Mouse (Mus musculus) ES-CJ7 (cell line): ENCODE measurements around the gene Neurod2.

Experiments used
- DNase-seq: peaks from one replicate; pipeline ENCODE4 v3.0.0; 2011; ENCODE audit warnings: low read depth, low spot score

Gene Neurod2

DNA sequence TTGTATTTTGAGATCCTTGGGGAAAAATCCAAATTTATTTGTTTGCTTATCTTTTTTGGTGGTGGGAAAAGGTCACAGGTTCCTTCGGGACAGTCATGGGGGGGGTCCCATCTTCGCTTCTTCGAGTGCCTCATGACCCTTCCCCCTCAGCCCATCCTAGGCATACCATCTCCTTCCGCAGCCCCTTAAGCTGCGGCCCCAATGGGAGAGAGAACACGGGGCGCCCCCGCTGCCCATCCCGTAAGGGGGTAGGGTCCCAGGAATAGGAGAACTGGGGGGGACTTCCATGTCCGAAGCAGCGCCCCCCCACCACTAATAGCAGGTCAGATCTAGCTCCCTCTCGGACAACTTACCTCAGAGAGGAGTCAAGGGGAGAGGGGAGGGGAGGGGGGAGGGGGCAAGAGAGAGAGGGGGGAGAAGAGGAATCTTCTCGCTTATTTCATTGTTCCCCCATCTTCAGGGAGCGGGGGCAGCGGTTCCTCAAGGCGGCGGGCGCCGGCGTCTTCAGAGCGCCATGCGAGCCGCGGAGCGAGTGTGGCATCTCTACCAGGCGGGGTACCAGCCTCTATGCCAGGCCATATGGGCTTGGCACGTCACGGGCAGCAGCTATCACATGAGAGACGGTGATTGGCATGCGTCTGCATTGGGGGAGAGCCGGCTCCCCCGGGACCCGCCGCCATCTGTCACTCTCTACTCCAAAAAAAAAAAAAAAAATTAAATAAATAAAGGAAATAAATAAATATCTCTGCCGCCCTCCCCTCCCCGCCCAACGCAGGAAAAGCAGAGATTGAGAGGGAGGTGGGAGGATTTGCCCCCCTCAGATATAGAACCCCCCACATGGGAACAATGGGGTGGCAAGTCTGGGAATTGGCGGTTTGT lies at the start of gene Neurod2:
TSS of gene Neurod2 (minus strand) at position 568 of the 879 bp plus-strand sequence.
- no peak for DNase-seq

DNA sequence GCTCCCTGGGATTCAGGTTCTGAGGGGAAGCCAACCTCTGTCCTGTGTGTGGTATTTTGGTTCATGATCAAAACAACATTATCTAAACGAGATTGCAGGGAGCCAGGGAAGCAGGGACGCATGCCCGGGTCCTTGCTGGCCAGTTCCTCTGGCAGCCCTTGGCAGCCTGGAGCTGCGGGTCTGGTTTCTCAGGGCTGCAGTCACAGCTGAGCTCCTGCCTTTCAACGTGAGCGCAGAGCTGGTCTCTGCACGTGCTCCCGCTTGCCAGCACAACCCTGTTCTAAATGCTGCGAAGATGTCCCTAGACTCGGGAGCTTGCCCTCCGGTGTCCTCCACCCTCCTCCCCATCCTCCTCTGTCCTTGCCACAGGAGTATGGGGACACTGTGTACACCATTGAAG lies 48.3 kb upstream of the Neurod2 start:
- DNase-seq = no peak

DNA sequence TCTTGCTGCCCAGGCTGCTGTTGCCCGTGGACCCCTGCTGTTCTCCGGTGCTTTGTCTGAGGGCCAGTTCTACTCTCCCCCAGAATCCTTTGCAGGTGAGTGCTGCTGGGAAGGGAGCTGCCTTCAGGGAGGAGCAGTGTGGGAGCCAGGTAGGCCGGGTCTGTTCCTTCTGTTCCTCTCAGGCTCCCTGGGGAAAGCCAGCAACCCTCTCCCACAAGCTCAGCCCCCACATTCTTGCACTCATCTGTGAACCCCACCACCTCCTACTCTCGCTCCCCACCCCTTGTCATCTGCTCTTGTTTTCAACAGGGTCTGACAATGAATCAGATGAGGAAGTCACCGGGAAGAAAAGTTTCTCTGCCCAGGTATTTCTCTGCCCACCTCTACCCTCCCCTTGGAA lies 47.3 kb upstream of the Neurod2 start:
- no peak for DNase-seq

DNA sequence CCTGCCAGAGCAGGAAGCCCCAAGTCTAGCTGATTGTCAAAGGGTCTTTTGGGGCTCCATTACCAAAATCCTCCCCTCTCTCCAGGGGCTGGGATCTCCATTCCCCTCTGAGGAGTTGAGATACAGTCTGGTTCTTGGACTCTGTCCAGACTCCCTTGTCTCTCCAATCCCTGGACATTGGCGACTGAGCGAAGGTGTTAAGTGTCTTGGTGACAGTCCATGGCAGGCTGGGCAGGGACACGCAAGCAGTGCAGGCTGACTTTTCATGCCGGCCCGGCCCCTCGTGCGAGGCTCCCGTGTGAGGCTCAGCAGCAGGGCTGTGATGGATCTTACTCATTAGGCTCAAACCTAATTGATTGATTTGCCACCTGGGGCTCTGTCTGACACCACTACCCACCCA lies 44.8 kb upstream of the Neurod2 start:
- DNase-seq = no peak

DNA sequence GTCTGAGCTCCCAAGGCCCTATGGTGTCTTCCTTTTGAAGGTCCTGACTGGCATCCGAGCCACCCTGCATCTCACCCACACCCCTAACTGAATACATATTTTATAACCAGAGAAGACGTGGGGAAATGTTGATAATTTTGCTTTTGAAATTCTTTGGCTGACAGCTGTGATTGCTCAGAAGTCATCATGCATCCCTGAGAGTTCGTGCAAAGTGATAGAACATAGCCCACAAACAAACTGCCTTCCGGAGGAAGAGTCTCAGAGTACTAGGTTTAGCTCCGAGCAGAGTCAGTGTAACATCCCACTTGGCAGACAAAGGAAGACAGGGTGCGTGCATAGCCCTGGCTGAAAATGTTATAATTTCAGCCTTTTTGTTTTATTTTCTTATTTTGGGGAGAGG lies 43.8 kb upstream of the Neurod2 start:
- no peak for DNase-seq

DNA sequence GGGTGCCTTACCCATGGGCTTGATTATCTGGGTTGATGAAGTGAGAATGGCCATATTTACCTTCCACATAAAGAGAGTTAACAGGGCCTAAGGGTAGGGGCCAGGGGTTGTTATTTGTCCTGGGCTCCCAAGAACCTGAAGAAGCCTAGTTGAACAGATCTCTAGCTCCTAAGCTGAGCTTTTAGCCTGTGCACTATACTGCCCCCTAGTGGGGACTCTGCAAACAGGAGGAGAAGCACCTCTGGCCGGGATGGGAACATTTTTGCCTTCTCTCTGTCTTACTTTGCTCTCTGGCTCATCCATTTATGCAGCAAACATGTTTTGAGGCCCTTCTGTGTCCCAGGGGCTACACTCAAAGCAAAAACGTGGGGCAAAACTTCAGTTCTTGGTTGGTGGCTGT lies 43.0 kb upstream of the Neurod2 start:
- DNase-seq = peak; percentile 77

DNA sequence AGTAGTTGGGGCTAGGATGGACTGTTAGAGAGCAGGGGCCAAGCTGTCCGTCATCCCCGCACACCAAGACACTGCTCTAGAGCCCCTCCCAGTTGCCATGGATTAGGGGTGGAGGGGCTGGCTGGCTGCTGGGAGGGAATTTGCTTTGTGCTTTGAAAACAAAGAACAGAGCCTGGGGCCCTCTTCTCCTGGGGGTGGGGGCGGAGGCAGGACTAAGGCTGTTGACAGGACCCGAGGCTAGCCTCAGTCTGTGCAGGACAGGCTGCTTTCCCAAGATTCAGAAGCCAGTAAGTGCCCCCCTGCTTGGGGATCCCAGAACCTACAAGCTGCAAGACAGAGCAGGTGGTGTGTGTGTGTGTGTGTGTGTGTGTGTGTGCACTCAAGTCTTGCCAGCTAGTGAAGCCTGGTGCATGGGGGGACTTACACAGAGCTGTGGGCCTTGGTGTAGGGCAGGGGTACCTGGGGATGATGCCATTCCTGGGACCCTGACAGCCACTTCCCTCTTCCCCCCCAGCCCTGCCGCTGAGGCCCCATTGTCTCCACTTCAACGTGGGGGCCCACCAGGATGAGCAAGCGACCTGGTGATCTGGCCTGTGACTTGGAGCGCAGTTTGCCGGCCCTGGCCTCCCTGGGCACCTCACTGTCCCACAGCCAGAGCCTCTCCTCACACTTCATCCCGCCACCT lies 42.2 kb upstream of the Neurod2 start:
- DNase-seq = peak; percentile 63

DNA sequence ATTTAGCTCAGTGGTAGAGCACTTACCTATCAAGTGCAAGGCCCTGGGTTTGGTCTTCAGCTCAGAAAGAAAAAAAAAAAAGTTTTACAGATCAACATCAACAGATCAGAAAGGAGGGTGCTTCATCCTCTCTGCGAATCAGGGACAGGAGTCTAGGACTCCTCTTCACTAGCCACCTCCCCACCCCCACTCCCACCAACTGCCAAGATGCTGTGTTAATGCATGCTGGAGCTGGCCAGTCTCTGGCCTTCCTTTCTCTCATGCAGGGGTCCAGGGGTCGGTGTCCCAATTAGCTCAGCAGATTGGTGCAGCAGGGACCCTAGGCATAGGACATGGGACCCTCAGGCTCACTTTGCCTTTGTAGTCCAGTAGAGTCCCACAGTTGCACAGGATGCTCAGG lies 41.1 kb upstream of the Neurod2 start:
- no peak for DNase-seq

DNA sequence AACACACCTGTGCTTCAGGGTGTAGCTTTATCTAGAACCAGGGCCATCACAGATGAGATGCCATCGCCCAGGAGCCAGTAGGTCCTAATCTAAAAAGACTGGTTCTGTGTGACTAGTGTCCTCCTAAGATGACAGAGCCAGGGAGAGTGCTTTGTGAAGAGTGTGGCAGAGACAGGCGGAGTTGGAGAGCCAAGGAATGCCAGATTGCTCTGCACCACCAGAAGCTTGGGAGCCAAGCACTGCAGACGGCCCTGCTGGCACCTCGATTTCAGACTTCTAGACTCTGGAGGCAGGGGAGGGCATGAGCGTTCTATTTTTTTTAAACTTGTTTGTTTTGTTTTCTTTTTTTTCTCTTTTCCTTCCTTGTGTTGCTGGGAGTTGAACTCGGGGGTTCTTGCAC lies 39.9 kb upstream of the Neurod2 start:
- DNase-seq = no peak

DNA sequence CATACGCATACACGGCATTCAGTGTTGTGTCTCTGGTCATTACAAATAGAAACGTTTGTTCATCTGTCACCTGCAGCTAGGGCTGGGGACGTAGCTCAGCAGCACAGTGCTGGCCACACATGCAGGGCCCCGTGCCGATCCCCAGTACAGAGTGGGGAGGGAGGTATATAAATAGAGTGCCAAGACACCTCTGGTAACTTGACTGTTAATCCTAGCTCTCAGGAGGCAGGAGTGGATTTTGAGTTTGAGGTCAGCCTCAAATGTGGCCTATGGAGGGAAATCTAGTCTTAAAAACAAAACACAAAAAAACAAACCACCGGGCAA lies 38.4 kb upstream of the Neurod2 start:
- no peak for DNase-seq

DNA sequence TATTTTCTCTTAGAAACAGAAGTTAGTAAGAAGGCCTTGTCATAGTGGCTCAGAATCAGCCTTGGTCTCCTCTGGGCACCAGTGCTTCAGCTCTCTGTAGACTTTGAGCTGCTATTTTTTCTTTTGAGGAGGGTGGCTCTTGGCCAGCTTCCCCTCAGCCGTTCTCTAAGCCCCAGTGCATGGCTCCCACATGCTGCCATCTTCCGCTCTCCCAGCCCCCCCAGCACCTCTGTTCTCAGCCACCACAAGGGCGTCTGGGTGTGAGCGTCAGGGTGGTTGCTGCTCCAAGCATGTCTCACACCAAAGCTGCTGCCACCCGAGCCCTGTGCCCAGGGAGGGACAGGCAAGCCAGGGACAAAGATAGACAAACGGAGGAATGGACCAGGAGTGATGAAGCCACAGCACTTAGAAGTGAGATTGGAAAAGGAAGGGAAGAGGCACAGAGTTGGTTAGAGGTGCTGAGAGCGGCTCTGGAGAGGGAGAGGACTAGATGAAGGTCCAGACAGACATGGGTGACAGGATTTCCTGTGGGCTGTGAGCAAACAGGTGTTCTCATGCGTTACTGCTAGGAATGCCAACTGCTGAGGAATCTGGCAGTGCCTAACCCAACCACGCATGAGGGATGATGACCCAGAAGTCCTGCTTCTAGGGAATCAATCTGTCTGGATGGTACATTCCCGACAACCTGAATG lies 37.9 kb upstream of the Neurod2 start:
- no peak for DNase-seq

DNA sequence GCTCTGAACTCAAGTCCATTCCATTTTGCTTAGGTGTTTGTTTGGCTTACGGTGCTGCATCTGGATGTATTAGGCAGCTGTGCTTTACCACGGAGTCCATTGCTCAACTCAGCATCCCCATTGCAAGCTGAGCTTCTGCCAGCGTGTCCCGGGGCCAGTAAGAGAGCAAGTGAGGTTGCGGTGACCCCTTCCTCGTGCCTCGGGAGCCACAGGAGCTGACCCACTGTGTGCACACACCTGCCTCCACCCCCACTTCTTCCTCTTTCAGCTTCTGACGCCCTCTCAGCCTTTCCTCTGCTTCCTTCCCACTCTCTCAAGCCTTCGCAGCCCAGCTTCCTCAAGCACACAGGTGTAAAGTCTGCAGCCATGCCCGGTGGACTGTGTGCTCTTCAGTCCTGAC lies 36.8 kb upstream of the Neurod2 start:
- DNase-seq = no peak

DNA sequence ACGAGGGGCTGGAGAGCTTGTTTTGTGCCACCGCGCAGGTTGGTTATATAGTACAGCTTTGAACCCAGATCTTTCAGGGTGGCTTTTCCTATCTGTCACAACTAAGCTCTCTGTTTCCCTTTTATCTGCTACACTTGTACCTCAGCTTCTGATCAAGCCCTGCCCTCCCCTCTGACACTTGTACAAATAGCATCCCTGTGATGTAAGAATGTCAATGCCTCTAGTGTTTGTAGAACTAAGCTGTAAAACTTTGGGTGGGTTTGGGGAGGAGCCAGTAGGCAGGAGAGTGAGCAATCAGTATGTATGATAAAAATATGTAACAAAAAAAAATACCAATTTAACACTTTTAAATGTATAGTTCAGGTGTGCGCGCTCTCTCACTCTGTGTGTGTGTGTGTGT lies 35.0 kb upstream of the Neurod2 start:
- DNase-seq = no peak

DNA sequence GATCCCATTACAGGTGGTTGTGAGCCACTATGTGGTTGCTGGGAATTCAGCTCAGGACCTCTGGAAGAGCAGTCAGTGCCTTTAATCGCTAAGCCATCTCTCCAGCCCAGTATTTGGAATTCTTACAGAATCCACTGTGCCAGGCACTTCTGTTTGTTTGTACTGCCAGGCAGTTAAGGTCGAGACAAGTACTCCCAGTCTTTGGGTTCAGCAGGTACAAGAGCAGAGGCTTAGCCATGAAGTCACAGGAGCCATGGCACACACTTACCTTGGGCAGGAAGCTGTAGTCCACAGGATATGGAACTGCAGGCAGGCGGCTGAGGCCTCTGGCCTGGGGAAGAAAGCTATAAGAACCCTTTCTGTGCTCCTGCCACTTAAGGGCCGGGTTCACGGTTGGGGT lies 34.4 kb upstream of the Neurod2 start:
- no peak for DNase-seq

DNA sequence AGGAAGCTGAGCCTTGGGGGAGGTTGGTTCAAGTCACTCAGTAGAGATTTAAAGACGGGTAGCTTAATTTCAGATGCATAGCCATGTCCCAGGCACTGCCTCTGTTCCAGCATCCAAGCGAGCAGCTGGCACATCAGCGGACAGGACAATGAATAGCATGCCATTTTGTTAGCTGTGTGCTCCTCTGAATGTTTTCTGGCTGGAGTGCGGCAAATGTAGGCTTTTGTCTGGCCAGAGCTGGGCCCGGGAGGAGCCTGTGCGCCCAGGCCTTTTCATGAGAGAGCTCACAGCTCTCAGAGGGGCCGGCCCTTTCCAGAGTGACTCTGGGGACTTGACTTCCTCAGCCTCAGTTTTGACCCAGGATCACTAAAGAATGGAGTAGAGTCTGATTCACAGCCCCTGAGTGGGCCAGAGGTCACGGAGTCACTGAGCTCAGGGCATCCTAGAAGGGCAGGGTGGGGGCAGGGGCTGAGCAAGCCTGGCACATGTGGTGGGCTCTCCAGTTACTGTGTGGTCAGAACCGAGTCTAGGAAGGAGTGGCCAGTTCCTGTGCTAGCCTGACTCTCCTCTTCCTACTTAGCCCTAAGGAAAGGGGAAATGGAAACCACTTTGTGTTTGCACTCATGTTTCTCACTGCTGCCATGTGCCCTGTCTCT lies 31.5 kb upstream of the Neurod2 start:
- DNase-seq = no peak

DNA sequence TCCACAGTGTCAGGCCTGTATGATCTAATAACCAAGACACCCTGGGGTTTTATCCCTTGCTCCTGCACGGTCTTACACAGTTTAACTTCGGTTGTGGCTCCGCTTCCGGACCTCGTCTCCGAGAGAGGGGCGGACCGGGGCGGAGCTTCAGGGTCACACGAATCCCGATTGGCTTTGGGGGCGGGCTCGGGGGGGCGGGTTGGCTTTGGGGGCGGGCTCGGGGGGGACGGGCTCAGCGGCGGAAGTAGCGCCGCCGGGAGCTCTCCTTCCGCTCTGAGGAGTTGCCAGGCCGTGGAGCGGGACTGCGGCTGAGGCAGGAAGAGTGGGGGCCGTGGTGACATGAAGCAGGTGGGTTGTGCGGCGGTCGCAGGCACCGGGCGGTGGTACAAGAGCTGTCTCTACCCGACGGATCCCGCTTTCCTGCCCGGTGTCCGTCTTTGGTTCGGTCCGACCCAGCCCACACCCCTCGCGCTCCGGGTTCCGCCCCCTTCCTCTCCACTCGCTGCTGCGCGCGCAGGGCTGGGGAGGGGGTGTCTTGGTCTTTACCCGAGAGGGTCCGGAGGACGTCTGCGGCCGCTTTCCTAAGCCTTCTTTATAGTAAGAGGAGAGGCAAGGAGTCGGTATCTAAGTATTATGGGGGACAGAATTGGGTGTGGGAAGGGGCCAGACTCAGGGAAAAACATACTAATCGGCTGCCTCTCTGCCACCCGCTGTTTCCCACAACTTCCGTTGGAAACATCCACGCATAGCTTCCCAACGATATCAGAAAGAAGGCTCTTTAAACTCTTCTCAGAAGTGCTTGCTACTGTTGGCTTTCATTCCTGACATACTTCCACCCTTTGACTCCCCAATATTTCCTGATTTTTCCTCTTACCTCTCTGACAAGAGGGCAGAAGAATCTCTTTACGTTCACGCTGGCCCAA lies 29.0 kb upstream of the Neurod2 start, which contains the start of gene Stard3:
TSS of gene Stard3 (plus strand) at position 208 of the 923 bp plus-strand sequence.
- peak; percentile 90 for DNase-seq

DNA sequence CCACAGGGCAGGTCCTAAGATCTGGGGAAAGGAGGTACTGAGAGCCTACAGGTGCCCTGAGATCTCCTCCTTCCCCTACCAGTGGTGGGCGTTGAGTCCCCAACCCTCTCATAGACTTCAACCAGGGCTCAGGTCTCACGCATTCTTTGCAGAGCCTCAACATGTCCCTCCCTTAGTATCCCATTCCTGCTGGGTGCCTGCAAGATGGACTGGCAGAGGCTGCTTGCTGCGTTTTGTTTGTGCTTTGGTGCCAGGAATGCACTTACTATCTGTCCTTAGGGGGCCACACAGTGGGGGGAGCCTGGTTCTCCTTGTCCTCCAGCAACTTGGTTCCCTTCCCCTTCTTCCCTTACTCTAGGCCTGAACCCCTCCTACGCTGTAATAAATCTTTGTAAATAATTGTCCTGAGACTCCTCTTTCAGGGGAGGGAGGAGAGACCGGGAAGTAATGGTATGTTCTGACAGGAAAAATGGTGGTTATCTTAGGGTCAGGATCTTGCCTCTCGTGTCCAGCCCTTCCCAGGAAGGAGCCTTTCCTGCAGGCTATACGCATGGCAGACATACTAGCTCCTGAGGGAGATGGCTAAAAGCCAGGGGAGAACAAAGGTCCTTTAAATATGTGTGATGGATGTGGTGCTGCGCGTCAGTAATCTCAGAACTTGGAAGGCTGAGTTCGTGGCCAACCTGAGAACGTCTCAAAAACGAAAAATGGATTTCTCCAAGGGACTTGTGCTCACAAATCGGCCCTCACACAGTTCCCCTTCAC lies 28.1 kb upstream of the Neurod2 start:
- DNase-seq = no peak

DNA sequence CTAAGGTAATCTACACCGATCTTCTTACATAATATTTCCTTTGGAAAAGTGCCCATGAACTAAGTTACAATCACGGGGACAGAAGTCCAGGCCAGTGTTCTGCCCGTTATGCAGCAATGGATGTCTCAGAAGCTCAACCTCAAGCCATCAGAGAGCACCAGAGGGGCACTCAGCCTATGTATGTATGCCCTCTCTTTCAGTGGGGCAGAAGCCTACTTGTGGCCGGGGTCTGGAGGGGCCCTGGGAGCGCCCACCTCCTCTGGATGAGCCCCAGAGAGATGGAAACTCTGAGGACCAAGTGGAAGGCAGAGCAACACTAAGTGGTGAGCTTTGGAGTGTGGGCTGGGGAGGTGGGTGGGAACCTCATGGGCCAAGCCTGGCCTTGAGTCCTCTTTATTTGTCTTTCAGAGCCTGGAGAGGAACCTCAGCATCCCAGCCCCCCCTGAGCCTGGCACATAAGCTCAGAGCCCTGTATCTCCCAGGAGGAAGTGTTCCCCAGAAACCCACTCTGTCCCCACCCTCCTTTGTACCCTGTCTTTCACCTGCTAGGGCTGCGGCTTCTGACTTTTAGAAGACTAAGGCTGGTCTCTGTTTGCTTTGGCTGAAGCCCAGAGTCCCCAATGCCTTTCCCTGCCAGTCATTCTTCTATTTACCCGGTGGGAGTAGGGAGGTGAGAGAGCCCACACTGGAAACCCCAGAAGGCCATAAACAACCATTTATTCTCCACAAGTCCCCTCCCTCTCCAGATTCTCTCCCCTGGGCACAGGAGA lies 27.4 kb upstream of the Neurod2 start:
- DNase-seq = no peak

DNA sequence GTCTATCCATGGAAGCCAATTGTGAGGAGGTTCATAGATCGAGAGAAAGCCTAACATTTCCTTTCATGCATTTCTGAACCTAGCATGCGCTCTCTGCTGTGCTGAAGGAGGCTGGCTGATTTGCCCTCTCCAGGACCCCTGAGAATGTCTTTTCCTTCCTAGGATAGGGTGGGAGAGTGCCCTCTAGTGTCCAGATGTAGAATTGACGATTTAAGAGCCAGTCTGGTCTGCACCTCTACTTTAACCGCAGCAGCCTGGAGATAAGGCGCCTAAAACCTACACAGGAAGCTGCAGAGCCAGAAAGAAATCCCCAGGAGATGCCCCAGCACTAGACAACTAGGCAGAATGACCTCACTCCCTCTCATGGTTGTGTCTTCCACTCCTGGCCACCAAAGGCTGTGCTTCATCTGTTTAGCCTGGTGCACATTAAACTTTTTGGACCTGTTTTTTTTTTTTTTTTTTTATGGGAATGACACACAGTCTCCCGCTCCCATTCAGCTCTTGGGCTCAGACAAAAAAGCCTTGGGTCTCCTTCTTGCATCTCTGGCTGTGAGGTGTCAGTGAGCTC lies 26.4 kb upstream of the Neurod2 start:
- DNase-seq = peak; percentile 94
